Mouse (Mus musculus) E14TG2a.4 (cell line): Measurements from ENCODE around the gene Tenm4.

ENCODE experiments used
- H3K27me3 ChIP-seq: 2 replicates; pipeline ENCODE4 v1.6.1; 2014; ENCODE audit warnings: low read length, control low read depth; ENCODE audit not compliant: insufficient read depth
- H3K36me3 ChIP-seq: 2 replicates; pipeline ENCODE4 v1.6.1; 2014; ENCODE audit warnings: low read length, control low read depth; ENCODE audit not compliant: insufficient read depth
- H3K4me1 ChIP-seq: replicated peaks from 2 replicates; pipeline ENCODE4 v1.6.1; 2014; ENCODE audit warnings: low read depth, low read length, control low read depth
- H3K4me3 ChIP-seq: replicated peaks from 2 replicates; pipeline ENCODE4 v1.5.1; 2014; ENCODE audit warnings: mild to moderate bottlenecking, low read length
- H3K9me3 ChIP-seq: 2 replicates; pipeline ENCODE4 v1.6.1; 2014; ENCODE audit warnings: low read length, control low read depth
- CTCF ChIP-seq: conservative IDR thresholded peaks from 2 replicates; pipeline ENCODE4 v1.5.1; 2014; ENCODE audit warnings: low read length
- NANOG ChIP-seq: IDR thresholded peaks from 2 replicates; pipeline ENCODE4 v1.6.1; 2014; ENCODE audit warnings: borderline replicate concordance, low read length, mixed read lengths
- POU5F1 ChIP-seq: IDR thresholded peaks from 2 replicates; pipeline ENCODE4 v1.6.1; 2014; ENCODE audit warnings: low read length, borderline replicate concordance

Tenm4 gene

DNA sequence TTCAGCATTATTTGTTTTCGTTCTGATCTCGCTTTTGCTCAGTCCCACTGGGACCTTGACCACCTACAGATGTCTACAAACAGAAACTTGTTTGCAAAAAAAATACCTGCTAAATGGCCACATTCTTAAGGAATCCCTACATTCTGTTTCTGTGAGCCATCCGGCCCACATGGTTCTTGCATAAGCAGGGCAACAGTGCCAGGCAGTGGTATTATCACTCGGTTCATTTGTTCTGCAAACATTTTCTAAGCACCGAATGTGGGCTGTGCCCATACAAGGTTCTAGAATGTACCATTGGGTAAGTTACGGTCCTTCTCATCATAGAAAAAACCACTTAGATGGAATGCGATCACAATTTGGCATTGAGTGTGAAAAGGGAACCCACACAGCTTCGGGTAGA, 274.7 kb downstream of the Tenm4 start:
- H3K36me3 ChIP-seq: no peaks in the 10 kb centered on the region
- H3K9me3 ChIP-seq: no peaks in the 10 kb centered on the region
- no peaks in the 10 kb centered on the region for H3K27me3 ChIP-seq
- H3K4me1 ChIP-seq: peaks cover 7% of the 10 kb centered on the region
- no peak overlapping the region for H3K4me3 ChIP-seq
- TF ChIP-seq NANOG: no peak
- no peak for TF ChIP-seq CTCF
- TF ChIP-seq POU5F1: no peak

DNA sequence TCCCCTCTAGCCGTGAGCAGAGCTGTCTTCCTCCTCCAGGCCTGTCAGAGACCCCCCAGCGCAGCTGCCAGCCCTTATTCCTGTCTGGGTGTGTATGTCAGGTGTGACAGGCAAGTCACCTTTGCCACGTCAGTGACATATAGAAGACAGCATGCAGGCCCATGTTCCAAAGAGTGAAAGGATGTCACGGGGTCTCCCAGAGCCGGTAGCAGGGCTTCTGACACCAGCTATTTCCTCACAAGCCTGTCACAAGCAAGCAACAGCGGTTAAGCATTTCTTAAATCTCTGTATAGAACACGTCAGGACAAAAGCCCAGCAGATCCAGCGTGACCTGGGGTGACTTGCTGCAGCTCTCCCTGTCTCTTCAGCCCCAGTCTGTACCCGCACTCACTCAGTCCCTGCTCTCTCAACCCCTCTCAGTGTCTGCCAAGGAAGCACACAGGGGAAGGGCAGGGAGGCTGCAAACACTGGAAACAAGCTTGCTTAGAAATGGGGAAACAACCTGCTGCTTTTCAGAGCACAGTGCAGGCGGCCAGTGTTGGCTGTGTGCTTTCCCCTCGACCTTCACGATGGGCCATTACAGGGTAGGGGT, 276.9 kb downstream of the Tenm4 start:
- no peak overlapping the region for H3K4me3 ChIP-seq
- H3K4me1 ChIP-seq: peaks cover 7% of the 10 kb centered on the region
- no peak for TF ChIP-seq CTCF
- no peak for TF ChIP-seq NANOG
- TF ChIP-seq POU5F1: no peak
- no peaks in the 10 kb centered on the region for H3K27me3 ChIP-seq
- no peaks in the 10 kb centered on the region for H3K36me3 ChIP-seq
- no peaks in the 10 kb centered on the region for H3K9me3 ChIP-seq

DNA sequence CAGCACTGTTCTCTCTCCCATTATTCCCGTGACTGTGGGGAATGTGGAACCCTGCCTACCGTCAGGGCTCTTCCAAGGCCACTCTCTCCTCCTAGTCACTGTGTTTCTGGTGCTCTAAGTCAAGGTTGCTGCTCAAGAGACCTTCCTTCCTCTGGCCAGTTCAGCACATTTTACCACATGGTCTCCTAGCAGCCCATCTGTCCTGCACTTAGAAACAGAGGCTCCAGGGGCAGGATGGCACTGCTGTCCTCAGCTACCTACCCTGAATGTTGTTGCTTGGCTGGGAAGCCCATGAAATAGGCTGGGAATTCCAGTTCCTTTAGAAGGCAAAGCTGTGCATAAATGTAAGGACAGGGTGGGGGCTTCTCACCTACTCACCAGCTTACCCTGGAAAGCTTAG, 284.9 kb downstream of the Tenm4 start:
- H3K27me3 ChIP-seq: no peaks in the 10 kb centered on the region
- H3K9me3 ChIP-seq: no peaks in the 10 kb centered on the region
- H3K4me3 ChIP-seq: no peak overlapping the region
- H3K4me1 ChIP-seq: no peaks in the 10 kb centered on the region
- H3K36me3 ChIP-seq: peaks cover 5% of the 10 kb centered on the region; the same call in 1 of the 2 replicates
- TF ChIP-seq CTCF: no peak
- TF ChIP-seq NANOG: no peak
- TF ChIP-seq POU5F1: no peak

DNA sequence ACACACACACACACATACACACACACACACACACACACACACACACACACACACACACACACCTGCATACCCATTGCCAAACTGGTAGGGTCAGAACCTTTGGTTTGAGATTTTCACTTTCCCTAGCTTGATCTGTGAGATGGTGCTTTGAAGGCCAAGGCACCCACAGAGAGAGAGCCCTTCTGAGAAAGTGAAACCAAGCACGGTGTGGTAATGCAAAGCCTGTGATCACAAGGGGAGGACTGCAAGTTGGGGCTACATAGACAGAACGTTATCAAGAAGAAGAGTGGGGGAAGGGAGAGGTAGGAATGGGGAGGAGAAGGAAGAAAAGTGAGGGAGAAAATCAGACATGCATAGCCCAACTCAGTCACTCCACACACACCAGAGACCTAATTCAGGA, 285.6 kb downstream of the Tenm4 start:
- Histone ChIP-seq H3K27me3 (no peaks in the 10 kb centered on the region), H3K9me3 (no peaks in the 10 kb centered on the region), H3K36me3 (peaks cover 5% of the 10 kb centered on the region; the same call in 1 of the 2 replicates), H3K4me1 (no peaks in the 10 kb centered on the region), H3K4me3 (no peak overlapping the region)
- TF ChIP-seq CTCF (no peak), POU5F1 (no peak), NANOG (no peak)

DNA sequence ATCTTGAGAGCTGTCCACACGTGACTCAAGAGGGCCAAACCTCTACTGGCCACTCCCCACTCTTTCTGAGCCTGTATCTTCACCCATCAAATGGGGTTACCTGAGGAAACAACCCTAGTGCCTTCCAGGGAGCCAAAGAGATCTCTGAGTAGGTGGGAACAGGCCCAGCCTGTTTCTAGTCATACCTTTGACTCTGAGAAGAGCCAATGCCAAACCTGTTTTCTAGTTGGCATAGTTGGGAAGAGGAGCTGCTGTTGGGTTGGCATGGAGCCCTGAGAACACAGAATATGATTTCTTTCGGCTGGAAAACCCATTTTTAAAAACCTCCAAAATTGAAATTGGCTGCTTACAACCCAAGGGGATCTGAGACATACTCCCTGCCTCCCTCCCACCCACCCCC, 286.8 kb downstream of the Tenm4 start:
- Histone ChIP-seq H3K36me3 (peaks cover 5% of the 10 kb centered on the region; the same call in 1 of the 2 replicates), H3K4me3 (no peak overlapping the region), H3K4me1 (no peaks in the 10 kb centered on the region), H3K9me3 (no peaks in the 10 kb centered on the region), H3K27me3 (no peaks in the 10 kb centered on the region)
- TF ChIP-seq POU5F1 (no peak), CTCF (no peak), NANOG (no peak)

DNA sequence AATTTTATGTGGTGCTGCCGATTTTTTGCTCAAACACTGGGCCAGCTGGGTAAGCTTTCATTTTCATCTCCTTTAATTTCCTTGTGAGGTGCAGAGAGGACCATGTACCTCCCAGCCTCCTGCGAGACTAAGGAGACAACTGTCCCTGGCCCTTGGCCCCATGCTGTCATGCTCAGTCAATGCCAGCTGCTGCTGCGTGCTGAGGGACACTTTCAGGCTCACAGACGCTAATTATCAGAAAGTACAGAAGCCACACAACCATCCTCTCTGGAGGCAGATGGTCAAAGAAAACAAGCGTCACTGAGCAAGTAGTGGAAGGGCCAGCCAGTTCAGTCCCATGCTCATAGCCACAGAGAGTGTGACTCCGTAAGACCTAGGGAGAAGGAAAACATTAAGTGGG, 287.9 kb downstream of the Tenm4 start:
- TF ChIP-seq NANOG: no peak
- TF ChIP-seq CTCF: no peak
- TF ChIP-seq POU5F1: no peak
- H3K36me3 ChIP-seq: peaks cover 5% of the 10 kb centered on the region; the same call in 1 of the 2 replicates
- H3K27me3 ChIP-seq: no peaks in the 10 kb centered on the region
- H3K4me1 ChIP-seq: no peaks in the 10 kb centered on the region
- H3K4me3 ChIP-seq: no peak overlapping the region
- H3K9me3 ChIP-seq: no peaks in the 10 kb centered on the region

DNA sequence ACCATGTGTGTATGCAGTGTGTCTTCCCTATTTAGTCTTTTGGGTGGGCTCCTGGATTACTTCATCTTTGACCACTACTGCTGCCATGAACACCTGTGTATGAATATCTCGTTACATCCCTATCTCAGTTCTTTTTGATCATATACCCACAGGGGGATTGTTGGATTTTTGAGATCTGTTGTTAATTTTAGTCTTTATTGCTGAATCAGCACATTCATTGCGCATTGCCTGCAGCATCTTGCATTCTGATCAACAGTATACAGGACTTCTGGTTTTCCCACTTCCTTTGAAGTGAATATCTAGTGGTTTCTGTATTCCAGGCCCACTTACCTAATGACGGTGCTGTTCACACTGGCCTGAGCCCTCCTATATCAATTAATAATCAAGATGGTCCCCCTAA, 295.7 kb downstream of the Tenm4 start:
- H3K36me3 ChIP-seq: no peaks in the 10 kb centered on the region
- TF ChIP-seq POU5F1: no peak
- TF ChIP-seq CTCF: no peak
- no peak for TF ChIP-seq NANOG
- no peak overlapping the region for H3K4me3 ChIP-seq
- H3K4me1 ChIP-seq: no peaks in the 10 kb centered on the region
- no peaks in the 10 kb centered on the region for H3K27me3 ChIP-seq
- H3K9me3 ChIP-seq: no peaks in the 10 kb centered on the region

DNA sequence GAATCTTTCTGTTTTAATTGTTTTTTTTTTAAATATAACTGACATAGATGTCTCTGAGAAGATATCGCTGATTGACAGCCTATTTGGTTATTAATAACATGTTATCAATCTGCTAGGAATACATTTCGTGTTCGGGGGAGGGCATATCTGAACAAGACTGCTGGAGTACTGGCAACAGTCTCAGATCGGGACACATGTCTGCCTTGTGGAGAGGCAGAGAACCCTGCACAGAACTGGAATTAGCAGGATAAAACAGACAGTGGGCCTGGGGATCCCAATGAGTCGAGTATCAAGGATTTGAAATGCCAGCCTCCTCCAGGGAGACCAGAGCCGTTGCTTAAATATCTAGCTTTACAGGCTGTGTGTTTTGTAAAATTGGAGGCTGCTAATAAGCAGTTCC, 299.8 kb downstream of the Tenm4 start:
- no peaks in the 10 kb centered on the region for H3K4me1 ChIP-seq
- H3K36me3 ChIP-seq: no peaks in the 10 kb centered on the region
- no peak for TF ChIP-seq NANOG
- H3K27me3 ChIP-seq: no peaks in the 10 kb centered on the region
- H3K9me3 ChIP-seq: no peaks in the 10 kb centered on the region
- H3K4me3 ChIP-seq: no peak overlapping the region

DNA sequence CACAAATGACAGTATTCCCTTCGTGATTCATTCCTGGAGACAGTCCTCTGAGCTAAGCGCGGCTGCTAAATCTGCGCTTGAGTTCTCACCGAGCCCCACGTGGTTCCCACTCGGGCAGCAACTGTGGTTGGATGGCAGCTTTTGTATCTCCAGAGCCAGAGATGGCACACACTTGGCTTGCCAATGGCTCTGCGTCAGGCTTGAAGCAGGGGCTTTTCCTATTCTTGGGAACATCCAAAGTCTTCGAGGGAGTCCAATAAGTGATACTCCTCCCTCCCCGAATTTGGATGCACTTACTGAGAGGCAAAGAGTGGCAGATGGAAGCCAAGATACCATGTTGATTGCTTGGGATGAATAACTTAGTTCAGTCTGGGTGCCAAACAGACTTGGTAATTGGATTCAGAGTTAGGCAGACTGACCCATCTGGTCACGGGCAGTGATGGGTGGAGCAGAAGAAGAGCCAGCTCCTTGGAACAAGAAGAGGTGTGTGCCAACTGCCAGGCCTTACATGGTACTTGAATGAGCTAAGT, 303.6 kb downstream of the Tenm4 start:
- Histone ChIP-seq H3K36me3 (no peaks in the 10 kb centered on the region), H3K27me3 (no peaks in the 10 kb centered on the region; the same call in 1 of the 2 replicates), H3K4me3 (no peak overlapping the region), H3K4me1 (no peaks in the 10 kb centered on the region), H3K9me3 (no peaks in the 10 kb centered on the region)
- TF ChIP-seq POU5F1 (no peak), NANOG (no peak), CTCF (no peak)
